Mouse (Mus musculus): ENCODE results near the gene Hnrnpa3.

DNA sequence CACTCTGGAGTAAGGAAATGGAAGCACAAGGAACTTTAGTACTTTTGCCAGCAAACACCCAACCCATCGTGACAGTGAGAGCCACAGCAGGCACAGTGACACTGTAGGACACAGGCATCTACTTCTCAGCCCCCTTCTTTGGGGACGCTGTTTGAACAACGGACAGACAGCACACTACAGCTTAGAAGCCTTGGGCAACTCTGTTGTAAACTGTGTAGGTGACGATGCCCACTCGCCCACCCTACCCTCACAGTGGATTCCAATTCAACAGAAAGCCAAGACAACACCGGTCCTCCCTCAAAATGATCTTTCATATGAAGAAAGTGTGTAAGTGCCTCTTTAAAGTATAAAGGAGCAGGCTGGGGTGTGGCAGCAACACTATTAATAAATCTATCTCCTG lies 33.3 kb downstream of the Hnrnpa3 start:
- TF ChIP-seq CTCF (IDR thresholded peaks at IDR 0.05; ENCODE audit: low read depth) (no peak), EP300 (optimal IDR thresholded peaks at IDR 0.05) (no peak)

Measured in stomach, postnatal 0 days (tissue).